Mouse (Mus musculus) gastrocnemius, adult 18-20 months (tissue): Measurements from ENCODE around the gene Syn2. TPM values are rescaled to one million over a fixed set of nuclear protein-coding genes. Genes with fewer than 3 reads are reported as not detected.

Source experiments
- DNase-seq: peaks from one replicate; pipeline ENCODE4 v3.0.0; 2021; ENCODE audit warnings: low spot score
- long read RNA-seq, 2 experiments: library from polyadenylated mRNA; stranded (forward); transcript quantifications; one replicate each; pipeline ENCODE4 v2.0.0; 2021
- total RNA-seq, 2 experiments: library from RNA; stranded (reverse); gene quantifications; 2 replicates each; pipeline ENCODE4 v1.2.3; 2021

Gene Syn2
- total RNA-seq = under 1 TPM; 0.34 to 0.40 TPM
- long read RNA-seq, experiment 1, partial matches to known transcripts = 0 of 1 reads
- long read RNA-seq, experiment 1, other reads (novel, unspliced or antisense) = 1 of 1 reads
- long read RNA-seq, experiment 2 = 0 reads

- DNase-seq = peak; percentile 51
These were observed at the start of gene Syn2 for GRCm38 (mm10) chr6:115134501-115135331. Gene Syn2, plus strand, starts transcription at chr6:115134902.

- DNase-seq = no peak
These were observed 49.3 kb upstream of the Syn2 start for GRCm38 (mm10) chr6:115085274-115085841.

- DNase-seq = no peak
These were observed 46.2 kb upstream of the Syn2 start for GRCm38 (mm10) chr6:115088314-115089106.

GRCm38 (mm10) chr6:115091737-115092136 lies 43.0 kb upstream of the Syn2 start:
- no peak for DNase-seq

GRCm38 (mm10) chr6:115102542-115102941 lies 32.2 kb upstream of the Syn2 start:
- DNase-seq = no peak

GRCm38 (mm10) chr6:115111426-115111825 lies 23.3 kb upstream of the Syn2 start:
- no peak for DNase-seq

- no peak for DNase-seq
These were observed 12.5 kb upstream of the Syn2 start for GRCm38 (mm10) chr6:115122181-115122580.

GRCm38 (mm10) chr6:115123262-115124201 lies 11.2 kb upstream of the Syn2 start:
- DNase-seq = no peak

GRCm38 (mm10) chr6:115124675-115125357 lies 9.9 kb upstream of the Syn2 start:
- peak; percentile 3 for DNase-seq

GRCm38 (mm10) chr6:115125358-115125720 lies 9.4 kb upstream of the Syn2 start:
- DNase-seq = no peak

- DNase-seq = no peak
These were observed 8.4 kb upstream of the Syn2 start for GRCm38 (mm10) chr6:115126232-115126785.

- DNase-seq = no peak
These were observed 7.9 kb upstream of the Syn2 start for GRCm38 (mm10) chr6:115126851-115127250.

GRCm38 (mm10) chr6:115127255-115127824 lies 7.4 kb upstream of the Syn2 start:
- no peak for DNase-seq

- no peak for DNase-seq
These were observed 589 bp downstream of the Syn2 start for GRCm38 (mm10) chr6:115135332-115135649.

- DNase-seq = no peak
These were observed 1.5 kb downstream of the Syn2 start for GRCm38 (mm10) chr6:115136156-115136555.

- DNase-seq = no peak
These were observed 6.7 kb downstream of the Syn2 start for GRCm38 (mm10) chr6:115141446-115141845.

GRCm38 (mm10) chr6:115161175-115161574 lies 26.5 kb downstream of the Syn2 start:
- no peak for DNase-seq

- no peak for DNase-seq
These were observed 31.3 kb downstream of the Syn2 start for GRCm38 (mm10) chr6:115165863-115166470.

- DNase-seq = no peak
These were observed 34.2 kb downstream of the Syn2 start for GRCm38 (mm10) chr6:115168921-115169320.
